ENCODE assay signal across 27 mouse cellular contexts in the genomic region with DNA sequence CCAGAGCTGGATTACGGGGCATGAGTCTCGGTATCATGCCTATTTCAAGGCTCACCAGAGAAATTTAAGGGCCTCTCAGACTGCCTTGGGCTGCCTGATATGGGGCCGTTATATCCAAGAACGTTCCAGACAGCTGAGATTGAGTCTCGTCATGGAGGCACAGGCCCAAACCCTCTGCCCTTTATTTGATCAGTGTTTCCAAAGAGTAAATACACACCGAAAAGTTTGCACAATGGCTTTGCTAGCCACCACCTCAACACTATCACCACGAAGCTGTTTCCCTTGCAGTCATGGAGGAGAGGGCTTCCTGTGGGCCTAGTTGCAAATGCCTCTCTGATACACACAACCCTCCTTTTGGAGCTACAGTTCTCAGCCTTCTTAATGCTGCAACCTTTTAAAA. TPM values are rescaled to one million over a fixed set of nuclear protein-coding genes. Genes with fewer than 3 reads are reported as not detected.
"Had no signal": no experiment of that assay in that cellular context is flagged by ENCODE, and none has a peak within 500 bp of the region (broad histone marks: within the 10 kb centered on the region; RNA-seq: fewer than 3 reads in every experiment).

No protein-coding gene starts in this region.

- H3K4me1 ChIP-seq: heart, embryonic 13.5 days; heart, embryonic 15.5 days; hindbrain, embryonic 13.5 days; hindbrain, embryonic 15.5 days; kidney, embryonic 15.5 days; limb, embryonic 13.5 days; limb, embryonic 15.5 days had no signal

- H3K27ac ChIP-seq: heart, adult 2 months; heart, embryonic 13.5 days; heart, embryonic 15.5 days; hindbrain, embryonic 13.5 days; hindbrain, embryonic 15.5 days; hindbrain, postnatal 0 days; kidney, embryonic 15.5 days; kidney, postnatal 0 days; layer of hippocampus, adult 2 months; limb, embryonic 13.5 days; limb, embryonic 15.5 days; liver, embryonic 14.5 days had no signal

- DNase-seq: gastrocnemius, postnatal 14 days; gastrocnemius, postnatal 36 days; heart, adult 11 months; heart, adult 2 months; heart, postnatal 14 days; heart, postnatal 36 days; kidney, adult 11 months; kidney, adult 2 months; kidney, adult 9 months; kidney, postnatal 14 days; kidney, postnatal 36 days; left cerebral cortex, postnatal 4 days had no signal

- H3K9me3 ChIP-seq: heart, embryonic 13.5 days; heart, embryonic 15.5 days; hindbrain, embryonic 13.5 days; hindbrain, embryonic 15.5 days; kidney, embryonic 15.5 days; limb, embryonic 13.5 days; limb, embryonic 15.5 days had no signal

- H3K36me3 ChIP-seq: heart, embryonic 13.5 days; heart, embryonic 15.5 days; hindbrain, embryonic 13.5 days; hindbrain, embryonic 15.5 days; kidney, embryonic 15.5 days; limb, embryonic 13.5 days; limb, embryonic 15.5 days had no signal

- H3K4me2 ChIP-seq: heart, embryonic 11.5 days; heart, embryonic 13.5 days; heart, embryonic 15.5 days; hindbrain, embryonic 13.5 days; hindbrain, embryonic 15.5 days; kidney, embryonic 15.5 days; limb, embryonic 13.5 days; limb, embryonic 15.5 days had no signal

- ATAC-seq: hindbrain, postnatal 0 days; intestine, embryonic 16.5 days had no signal

- H3K4me3 ChIP-seq: heart, adult 2 months; heart, embryonic 13.5 days; heart, embryonic 15.5 days; hindbrain, embryonic 13.5 days; hindbrain, embryonic 15.5 days; kidney, embryonic 15.5 days; layer of hippocampus, adult 2 months; limb, embryonic 13.5 days; limb, embryonic 15.5 days had no signal

- H3K27me3 ChIP-seq: heart, embryonic 13.5 days; heart, embryonic 15.5 days; hindbrain, embryonic 13.5 days; hindbrain, embryonic 15.5 days; kidney, embryonic 15.5 days; limb, embryonic 13.5 days; limb, embryonic 15.5 days had no signal

- H3K9ac ChIP-seq: heart, embryonic 13.5 days; heart, embryonic 15.5 days; hindbrain, embryonic 13.5 days; hindbrain, embryonic 15.5 days; kidney, embryonic 15.5 days; limb, embryonic 13.5 days; limb, embryonic 15.5 days; liver, embryonic 14.5 days had no signal

RNA-seq across cellular contexts. Expression of gene Cd6, which starts 5.8 kb away (rescaled TPM):
- polyA plus RNA-seq: heart, embryonic 11.5 days; heart, embryonic 15.5 days; heart, postnatal 0 days; hindbrain, embryonic 11.5 days; hindbrain, embryonic 13.5 days; hindbrain, postnatal 0 days; kidney, postnatal 0 days; limb, embryonic 13.5 days; limb, embryonic 15.5 days; liver, embryonic 14.5 days had no signal
